Mouse (Mus musculus) olfactory bulb, adult 2 months (tissue): ENCODE results near the gene Gm9821. TPM values are rescaled to one million over a fixed set of nuclear protein-coding genes. Genes with fewer than 3 reads are reported as not detected.

Source experiments
- H3K27ac ChIP-seq: fragments of 200-500 bp; 2 replicates; pipeline ENCODE4 v1.5.1; 2012; ENCODE audit warnings: low read depth, low read length; ENCODE audit not compliant: insufficient read depth
- H3K4me1 ChIP-seq: fragments of 200-500 bp; 2 replicates; pipeline ENCODE4 v1.6.1; 2012; ENCODE audit warnings: low read length; ENCODE audit not compliant: control insufficient read depth, insufficient read depth
- H3K4me3 ChIP-seq: fragments of 200-500 bp; 2 replicates; pipeline ENCODE4 v1.5.1; 2012; ENCODE audit warnings: mild to moderate bottlenecking, low read depth, low read length, moderate library complexity; ENCODE audit not compliant: insufficient read depth
- CTCF ChIP-seq: fragments of 200-500 bp; IDR thresholded peaks from 2 replicates; pipeline ENCODE4 v1.5.1; 2012; ENCODE audit warnings: low read depth, mild to moderate bottlenecking, low read length, moderate library complexity; ENCODE audit not compliant: insufficient read depth
- POLR2A ChIP-seq: fragments of 200-500 bp; IDR thresholded peaks from 2 replicates; pipeline ENCODE4 v1.6.1; 2012; ENCODE audit warnings: mild to moderate bottlenecking, low read depth, low read length, moderate library complexity; ENCODE audit not compliant: insufficient read depth
- WGBS: fragments of 180-500 bp; shearing (Covaris S2); methylation state at CpG from one replicate; pipeline ENCODE4 v1.1.7; 2018; 5-methylcytosine and 5-hydroxymethylcytosine counted together
- polyA plus RNA-seq: library from polyadenylated mRNA; stranded (reverse); fragments of >200 nt; gene quantifications from 2 replicates; pipeline ENCODE4 v1.2.4, GENCODE M21; 2012; ENCODE audit warnings: low replicate concordance; ENCODE audit not compliant: missing spikeins, insufficient read depth, insufficient read length

The Gm9821 gene
- polyA plus RNA-seq, 1 experiment: not detected

DNA sequence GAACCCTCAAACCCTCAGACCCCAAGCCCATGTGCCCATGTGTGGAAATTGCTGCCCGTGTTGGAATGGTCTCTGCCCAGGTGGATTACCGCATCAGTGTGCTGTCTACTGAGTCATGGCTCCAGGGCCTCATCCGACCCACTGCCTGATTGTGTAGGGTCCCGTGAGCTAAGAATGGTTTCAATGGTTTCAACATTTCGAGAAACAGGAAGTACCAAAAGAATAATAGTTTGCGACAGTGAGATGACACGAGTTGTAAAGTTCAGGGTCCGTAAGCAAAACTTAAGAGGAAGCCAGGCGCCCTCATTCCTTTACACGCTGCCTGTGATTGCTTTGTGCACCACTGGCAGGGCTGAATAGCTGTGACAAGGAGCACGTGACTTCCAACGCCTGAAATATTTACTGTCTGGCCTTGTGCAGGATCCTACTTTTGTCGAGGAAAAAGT, 26.6 kb downstream of the Gm9821 start:
- no peak overlapping the region for H3K4me3 ChIP-seq
- H3K4me1 ChIP-seq: peaks cover 48% of the 10 kb centered on the region
- TF ChIP-seq POLR2A (no peak), CTCF (no peak)
- 41% methylated on average over 13 of the region's 13 CpGs for WGBS
- peak overlapping the region; percentile 93 for H3K27ac ChIP-seq

DNA sequence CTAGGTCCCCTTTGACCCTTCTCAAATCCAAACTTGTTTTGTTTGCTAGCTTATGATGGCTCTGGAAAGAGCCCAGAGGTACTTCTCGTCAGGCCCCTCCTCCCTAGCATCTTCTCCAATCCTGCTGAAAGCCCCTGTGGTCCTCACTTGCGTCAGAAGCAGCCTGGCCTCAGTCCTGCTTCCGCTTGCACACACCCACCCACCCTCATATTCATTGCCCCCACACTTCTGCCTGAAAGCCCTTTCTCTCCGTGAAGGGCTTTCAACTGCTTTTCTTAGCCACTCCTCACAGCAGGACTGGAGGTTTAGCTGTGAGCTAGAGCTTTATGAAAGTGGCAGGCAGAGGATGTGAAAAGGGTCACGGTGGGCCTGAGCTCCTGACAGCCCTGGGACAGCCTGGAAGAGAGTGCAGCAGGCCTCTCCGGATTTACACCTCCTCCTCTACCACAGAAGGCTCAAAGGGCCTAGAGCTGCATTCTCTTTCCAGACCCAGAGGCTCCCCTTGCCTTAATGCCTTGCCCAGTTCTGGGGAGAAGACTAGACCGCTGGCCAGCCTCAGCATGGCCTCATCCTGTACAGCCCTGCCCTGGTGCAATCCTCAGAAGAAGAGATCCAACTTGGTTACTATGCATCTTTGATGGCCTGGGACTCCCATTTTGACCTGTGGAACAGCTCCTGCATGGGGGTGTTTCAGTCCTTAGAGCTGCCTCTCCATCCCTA, 28.1 kb downstream of the Gm9821 start:
- TF ChIP-seq CTCF: no peak
- no peak for TF ChIP-seq POLR2A
- WGBS: 35% methylated on average over 7 of the region's 7 CpGs
- H3K27ac ChIP-seq: peak overlapping the region; percentile 63
- H3K4me1 ChIP-seq: peaks cover 46% of the 10 kb centered on the region
- no peak overlapping the region for H3K4me3 ChIP-seq

GRCm38 (mm10) chr2:91975581-91976541, 30.4 kb downstream of the Gm9821 start, which contains the start of gene Dgkz:
Gene Dgkz, minus strand, starts transcription at chr2:91975864.
- H3K4me1 ChIP-seq: peaks cover 46% of the 10 kb centered on the region
- H3K27ac ChIP-seq: peak within 1 kb of the TSS; percentile 29
- peak within 1 kb of the TSS; percentile 54 for H3K4me3 ChIP-seq
- WGBS: 3% methylated on average over 79 of the region's 79 CpGs
- TF ChIP-seq CTCF (no peak), POLR2A (no peak)

- 79% methylated on average over 4 of the region's 4 CpGs for WGBS
- Histone ChIP-seq H3K4me1 (peaks cover 29% of the 10 kb centered on the region), H3K4me3 (no peak overlapping the region), H3K27ac (peak overlapping the region; percentile 38; the same call in 1 of the 2 replicates)
- TF ChIP-seq CTCF: no peak
- TF ChIP-seq POLR2A: no peak
Measured at GRCm38 (mm10) chr2:91977960-91978359, 32.5 kb downstream of the Gm9821 start.

DNA sequence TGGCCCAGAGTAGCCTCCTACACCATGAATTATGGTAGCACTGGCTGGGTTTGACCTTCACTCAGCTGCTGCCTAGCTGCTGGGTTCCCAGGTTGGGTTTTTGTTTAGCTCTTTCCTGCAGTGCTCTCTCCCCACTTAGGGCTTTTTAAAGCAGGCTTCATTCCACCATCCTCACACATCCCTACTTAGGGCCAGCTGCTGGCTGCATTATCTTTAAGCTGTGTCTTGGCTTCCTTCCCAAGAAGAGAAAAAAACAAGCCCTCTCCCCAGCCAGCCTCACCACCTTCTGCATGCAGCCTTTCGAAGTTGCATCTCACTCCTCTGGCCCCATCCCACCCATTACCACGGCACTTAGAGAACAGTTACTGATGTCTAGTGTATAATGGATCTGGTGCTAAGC, 33.0 kb downstream of the Gm9821 start:
- Histone ChIP-seq H3K4me3 (no peak overlapping the region), H3K27ac (peak overlapping the region; percentile 38; the same call in 1 of the 2 replicates), H3K4me1 (peaks cover 27% of the 10 kb centered on the region)
- no peak for TF ChIP-seq CTCF
- no peak for TF ChIP-seq POLR2A
- WGBS: 27% methylated on average over 2 of the region's 2 CpGs

DNA sequence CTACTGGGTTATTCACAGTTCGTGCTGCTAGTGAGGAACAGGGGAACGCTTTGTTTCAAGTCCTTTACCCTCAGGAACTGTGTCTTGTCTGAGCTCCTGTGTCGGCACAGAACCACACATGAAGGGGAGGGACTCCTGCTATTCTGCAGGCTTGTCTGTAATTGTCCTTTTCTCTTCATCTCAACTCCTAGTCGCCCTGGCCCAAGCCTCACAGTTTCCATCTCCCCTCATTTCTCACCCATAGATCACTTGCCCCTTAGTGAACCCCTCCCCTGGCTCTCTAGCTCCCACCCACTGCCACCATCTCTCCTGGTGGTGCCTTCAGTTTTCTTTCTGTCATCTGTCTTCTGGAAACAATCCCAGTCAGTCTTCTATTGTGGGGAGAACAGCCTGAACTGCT, 34.7 kb downstream of the Gm9821 start:
- WGBS: 46% methylated on average over 4 of the region's 4 CpGs
- peaks cover 23% of the 10 kb centered on the region for H3K4me1 ChIP-seq
- no peak overlapping the region for H3K27ac ChIP-seq
- TF ChIP-seq POLR2A (no peak), CTCF (no peak)
- no peak overlapping the region for H3K4me3 ChIP-seq

DNA sequence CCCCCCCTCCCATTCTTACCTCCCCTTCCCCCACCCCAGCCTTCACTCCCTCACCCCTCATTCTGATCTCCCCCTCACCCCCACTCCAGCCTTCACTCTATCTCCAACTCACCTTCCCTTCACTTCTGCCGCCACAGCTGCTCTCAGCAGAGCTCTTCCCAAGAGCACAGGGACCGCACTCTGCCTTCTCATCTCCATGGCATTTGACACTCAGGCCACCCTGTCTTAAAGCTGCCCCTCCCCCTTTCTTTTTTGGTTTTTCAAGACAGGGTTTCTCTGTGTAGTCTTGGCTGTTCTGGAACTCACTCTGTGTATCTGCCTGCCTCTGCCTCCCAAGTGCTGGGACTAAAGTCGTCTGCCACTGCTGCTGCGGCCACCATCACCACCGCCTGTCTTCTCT, 35.3 kb downstream of the Gm9821 start:
- H3K4me3 ChIP-seq: no peak overlapping the region
- TF ChIP-seq POLR2A (no peak), CTCF (no peak)
- 82% methylated on average over 5 of the region's 5 CpGs for WGBS
- peaks cover 17% of the 10 kb centered on the region for H3K4me1 ChIP-seq
- no peak overlapping the region for H3K27ac ChIP-seq

DNA sequence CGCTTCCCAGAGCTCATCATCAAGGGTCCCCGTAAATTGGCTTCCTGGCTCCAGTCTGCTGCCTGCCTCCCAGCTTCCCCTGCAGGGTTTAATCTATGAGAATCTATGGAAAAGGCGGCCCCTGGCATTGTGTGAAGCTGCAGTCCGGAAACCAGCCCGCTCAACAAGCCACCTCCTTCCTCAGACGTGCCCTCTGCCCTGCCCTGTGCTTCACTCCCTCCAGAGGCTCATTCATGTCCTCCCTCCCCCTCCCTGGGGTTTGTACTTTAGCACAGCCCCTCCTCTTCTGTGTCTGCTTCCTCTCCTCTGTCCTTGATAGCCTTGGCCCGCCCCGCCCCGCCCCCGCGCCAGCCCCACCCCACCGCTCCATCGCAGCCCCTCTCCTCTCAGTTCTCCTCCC, 38.9 kb downstream of the Gm9821 start:
- WGBS: 13% methylated on average over 8 of the region's 13 CpGs
- TF ChIP-seq POLR2A: no peak
- TF ChIP-seq CTCF: no peak
- Histone ChIP-seq H3K4me3 (no peak overlapping the region), H3K4me1 (peaks cover 4% of the 10 kb centered on the region), H3K27ac (no peak overlapping the region)
